Mouse (Mus musculus) splenic B cell, adult 2 months (primary cell): ENCODE measurements around the gene Dixdc1.
"Not testable (repeated sequence)": the region's sequence is repeated elsewhere in the genome, so short reads cannot be mapped to it uniquely, and the experiment has no call there.

Source experiments
- DNase-seq: peaks from one replicate; pipeline ENCODE4 v3.0.0-alpha.2; 2011; ENCODE audit warnings: low read depth, low spot score
- H3K27me3 ChIP-seq: 2 replicates; pipeline ENCODE4 v1.6.1; 2012; ENCODE audit warnings: mild to moderate bottlenecking, low read length, moderate library complexity, mixed read lengths; ENCODE audit not compliant: control insufficient read depth, poor library complexity, insufficient read depth, severe bottlenecking
- H3K36me3 ChIP-seq: 2 replicates; pipeline ENCODE4 v1.6.1; 2012; ENCODE audit warnings: mild to moderate bottlenecking, low read length, moderate library complexity, mixed read lengths; ENCODE audit not compliant: control insufficient read depth, poor library complexity, insufficient read depth, severe bottlenecking

Dixdc1 gene

GRCm38 (mm10) chr9:50664826-50665225, 74.5 kb downstream of the Dixdc1 start:
- no peaks in the 10 kb centered on the region for H3K36me3 ChIP-seq
- no peaks in the 10 kb centered on the region for H3K27me3 ChIP-seq
- DNase-seq = no peak

GRCm38 (mm10) chr9:50660431-50660830, 78.9 kb downstream of the Dixdc1 start:
- peak; percentile 22 for DNase-seq
- Histone ChIP-seq H3K27me3 (no peaks in the 10 kb centered on the region), H3K36me3 (no peaks in the 10 kb centered on the region)

GRCm38 (mm10) chr9:50659392-50660217, 79.7 kb downstream of the Dixdc1 start, which contains the start of gene Dlat:
Gene Dlat (minus strand): TSS chr9:50659780.
- peak; percentile 81 for DNase-seq
- Histone ChIP-seq H3K36me3 (no peaks in the 10 kb centered on the region), H3K27me3 (no peaks in the 10 kb centered on the region)

GRCm38 (mm10) chr9:50658941-50659388, 80.4 kb downstream of the Dixdc1 start:
- DNase-seq = no peak
- Histone ChIP-seq H3K36me3 (no peaks in the 10 kb centered on the region), H3K27me3 (no peaks in the 10 kb centered on the region)

GRCm38 (mm10) chr9:50658391-50658790, 80.9 kb downstream of the Dixdc1 start:
- peak; percentile 9 for DNase-seq
- no peaks in the 10 kb centered on the region; the same call in 1 of the 2 replicates for H3K36me3 ChIP-seq
- no peaks in the 10 kb centered on the region for H3K27me3 ChIP-seq

- DNase-seq = no peak
Observed at GRCm38 (mm10) chr9:50650503-50650902, 88.8 kb downstream of the Dixdc1 start.

GRCm38 (mm10) chr9:50646826-50647370, 92.4 kb downstream of the Dixdc1 start:
- DNase-seq = no peak
- Histone ChIP-seq H3K27me3 (no peaks in the 10 kb centered on the region), H3K36me3 (no peaks in the 10 kb centered on the region; the same call in none of the 2 replicates)

More at GRCm38 (mm10) chr9:50650503-50650902, 88.8 kb downstream of the Dixdc1 start:
- H3K36me3 ChIP-seq = peaks cover 1% of the 10 kb centered on the region
- H3K27me3 ChIP-seq = no peaks in the 10 kb centered on the region

- peaks cover 3% of the 10 kb centered on the region for H3K36me3 ChIP-seq
- DNase-seq = no peak
- H3K27me3 ChIP-seq = no peaks in the 10 kb centered on the region
Observed at GRCm38 (mm10) chr9:50634270-50634669, 105.0 kb downstream of the Dixdc1 start.

GRCm38 (mm10) chr9:50633059-50633458, 106.3 kb downstream of the Dixdc1 start:
- no peaks in the 10 kb centered on the region for H3K27me3 ChIP-seq
- peaks cover 3% of the 10 kb centered on the region; the same call in 1 of the 2 replicates for H3K36me3 ChIP-seq
- DNase-seq = peak; percentile 47

- H3K27me3 ChIP-seq = no peaks in the 10 kb centered on the region
- peaks cover 2% of the 10 kb centered on the region; the same call in 1 of the 2 replicates for H3K36me3 ChIP-seq
- no peak for DNase-seq
Observed at GRCm38 (mm10) chr9:50632016-50632688, 107.2 kb downstream of the Dixdc1 start.

GRCm38 (mm10) chr9:50630903-50631302, 108.4 kb downstream of the Dixdc1 start:
- not testable (repeated sequence) for H3K36me3 ChIP-seq, H3K27me3 ChIP-seq, DNase-seq

- DNase-seq = no peak
- H3K36me3 ChIP-seq = peaks cover 4% of the 10 kb centered on the region; the same call in 1 of the 2 replicates
- H3K27me3 ChIP-seq = no peaks in the 10 kb centered on the region
Observed at GRCm38 (mm10) chr9:50617794-50618330, 121.5 kb downstream of the Dixdc1 start.

- Histone ChIP-seq H3K27me3 (no peaks in the 10 kb centered on the region), H3K36me3 (peaks cover 4% of the 10 kb centered on the region; the same call in 1 of the 2 replicates)
- DNase-seq = peak; percentile 94
Observed at GRCm38 (mm10) chr9:50616766-50617603, 122.3 kb downstream of the Dixdc1 start, which contains the start of the genes Pih1d2 and Nkapd1. Gene Pih1d2 (plus strand): TSS chr9:50617321. Gene Nkapd1 (minus strand): TSS chr9:50617464.

GRCm38 (mm10) chr9:50616161-50616560, 123.2 kb downstream of the Dixdc1 start:
- Histone ChIP-seq H3K36me3 (peaks cover 4% of the 10 kb centered on the region; the same call in 1 of the 2 replicates), H3K27me3 (no peaks in the 10 kb centered on the region)
- DNase-seq = no peak
